Mouse (Mus musculus) heart, embryonic 16.5 days (tissue): ENCODE measurements around the gene Stx18. TPM values are rescaled to one million over a fixed set of nuclear protein-coding genes. Genes with fewer than 3 reads are reported as not detected.

Experiments used
- ATAC-seq: fragments of 200-750 bp; cut with Nextera tagmentation; replicated peaks from 2 replicates; pipeline ENCODE4 v1.8.0; 2017; ENCODE audit warnings: moderate number of reproducible peaks; ENCODE audit not compliant: insufficient read depth, low FRiP score; ENCODE audit errors: extremely low read depth
- H3K27ac ChIP-seq: fragments of 300-500 bp; sonication (generic); 2 replicates; pipeline ENCODE4 v1.5.1; 2014; ENCODE audit warnings: mild to moderate bottlenecking, low read length, control low read depth, moderate library complexity
- H3K27me3 ChIP-seq: fragments of 300-500 bp; sonication (generic); 2 replicates; pipeline ENCODE4 v1.6.1; 2014; ENCODE audit warnings: low read length, mixed read lengths; ENCODE audit not compliant: control insufficient read depth, insufficient read depth
- H3K36me3 ChIP-seq: fragments of 300-500 bp; sonication (generic); 2 replicates; pipeline ENCODE4 v1.6.1; 2014; ENCODE audit not compliant: control insufficient read depth, insufficient read depth
- H3K4me1 ChIP-seq: fragments of 300-500 bp; sonication (generic); 2 replicates; pipeline ENCODE4 v1.6.1; 2014; ENCODE audit warnings: low read length, mixed read lengths; ENCODE audit not compliant: control insufficient read depth, insufficient read depth
- H3K4me2 ChIP-seq: fragments of 300-500 bp; sonication (generic); 2 replicates; pipeline ENCODE4 v1.6.1; 2014; ENCODE audit warnings: low read depth, mild to moderate bottlenecking, control low read depth, low read length
- H3K4me3 ChIP-seq: fragments of 300-500 bp; sonication (generic); 2 replicates; pipeline ENCODE4 v1.5.1; 2014; ENCODE audit warnings: mild to moderate bottlenecking, control low read depth, low read length
- H3K9ac ChIP-seq: fragments of 300-500 bp; sonication (generic); 2 replicates; pipeline ENCODE4 v1.6.1; 2014; ENCODE audit warnings: low read length, control low read depth
- H3K9me3 ChIP-seq: fragments of 300-500 bp; sonication (generic); replicated peaks from 2 replicates; pipeline ENCODE4 v1.6.1; 2016; ENCODE audit warnings: low read length; ENCODE audit not compliant: control insufficient read depth
- WGBS: fragments of 180-500 bp; shearing (Covaris S2); extraction: QIAGEN DNeasy Blood & Tissue Kit; methylation state at CpG from one replicate; pipeline ENCODE4 v1.1.7; 2014; 5-methylcytosine and 5-hydroxymethylcytosine counted together
- polyA plus RNA-seq: library from polyadenylated mRNA; unstranded; fragments of >200 nt; fragmentation: Nextera tagmentation; extraction: Ambion mirVana; gene quantifications from 2 replicates; pipeline ENCODE4 v1.2.1, GENCODE M21; 2015

Gene Stx18
- polyA plus RNA-seq: 29.8 and 30.3 TPM in 2 replicates

DNA sequence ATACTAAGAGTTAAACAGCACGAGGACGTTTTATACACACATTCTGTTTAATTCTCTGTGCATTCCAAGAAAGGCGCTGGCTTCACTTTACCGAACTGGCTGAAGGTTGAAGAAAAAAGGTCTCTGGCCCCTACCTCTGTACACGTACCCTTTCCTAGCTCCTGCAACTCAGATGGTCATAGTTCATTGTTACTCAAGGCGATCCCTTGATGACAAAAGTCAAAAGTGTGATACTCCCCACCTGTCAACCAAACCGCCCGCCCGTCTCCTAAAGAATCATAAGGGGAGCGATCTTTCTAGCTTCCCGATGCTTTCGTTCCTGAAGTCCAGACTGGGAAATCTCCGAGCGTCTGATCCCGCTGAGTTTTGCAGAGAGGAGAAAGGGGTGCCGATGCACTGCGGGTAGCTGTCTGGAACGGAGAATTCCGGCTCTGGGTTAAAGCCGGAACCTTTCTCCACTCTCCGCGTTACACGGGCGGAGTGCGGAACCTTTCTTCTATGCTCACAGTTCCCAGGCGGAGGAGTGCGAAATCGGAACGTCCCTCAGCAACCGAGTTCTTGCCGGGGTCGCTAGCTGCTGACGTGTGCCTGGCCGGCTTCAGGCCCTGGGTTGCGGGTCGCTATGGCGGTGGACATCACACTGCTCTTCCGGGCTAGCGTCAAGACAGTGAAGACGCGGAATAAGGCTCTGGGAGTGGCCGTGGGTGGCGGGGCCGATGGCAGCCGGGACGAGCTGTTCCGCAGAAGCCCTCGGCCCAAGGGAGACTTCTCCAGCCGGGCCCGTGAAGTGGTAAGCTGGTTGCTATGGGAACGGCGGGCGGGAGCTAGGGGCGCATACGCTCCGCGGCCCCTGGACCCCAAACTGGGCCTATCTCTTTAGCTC lies at the start of gene Stx18:
Gene Stx18 (plus strand): TSS at position 33 of the 883 bp plus-strand sequence.
- Histone ChIP-seq H3K27ac (peak within 1 kb of the TSS; percentile 73), H3K27me3 (no peaks in the 10 kb centered on the region; the same call in 1 of the 2 replicates), H3K4me1 (peaks cover 8% of the 10 kb centered on the region), H3K4me2 (peak within 1 kb of the TSS; percentile 78), H3K9me3 (no peaks in the 10 kb centered on the region), H3K9ac (peak within 1 kb of the TSS; percentile 96), H3K4me3 (peak within 1 kb of the TSS; percentile 100), H3K36me3 (0 out of 2 replicates have a peak, but pooled peaks cover 4% of the 10 kb centered on the region)
- WGBS: under 1% methylated on average over 57 of the region's 57 CpGs
- ATAC-seq: peak; percentile 96

DNA sequence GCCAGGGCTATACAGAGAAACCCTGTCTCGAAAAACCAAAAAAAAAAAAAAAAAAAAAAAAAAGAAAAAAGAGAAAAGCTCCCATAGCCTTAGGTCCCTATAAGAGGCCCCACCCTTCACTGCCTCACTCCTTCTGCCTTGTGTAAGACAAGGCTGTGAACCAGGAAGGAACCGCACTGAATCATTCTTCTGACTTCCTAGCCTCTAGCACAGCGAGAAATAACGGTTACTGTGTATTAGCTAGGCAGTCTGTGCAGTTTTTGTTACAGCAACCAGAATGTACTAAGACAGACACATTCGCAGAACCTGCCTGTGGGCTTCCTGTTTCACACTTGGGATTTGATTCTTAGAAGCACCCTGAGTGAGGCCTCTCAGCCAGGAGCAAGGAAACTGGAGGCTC lies 46.2 kb upstream of the Stx18 start:
- no peak for ATAC-seq
- H3K27ac ChIP-seq: no peak overlapping the region
- no peaks in the 10 kb centered on the region for H3K36me3 ChIP-seq
- H3K9ac ChIP-seq: no peak overlapping the region
- no peak overlapping the region for H3K4me2 ChIP-seq
- no peaks in the 10 kb centered on the region for H3K27me3 ChIP-seq
- no peak overlapping the region for H3K4me3 ChIP-seq
- H3K9me3 ChIP-seq: no peaks in the 10 kb centered on the region
- 81% methylated on average over 5 of the region's 5 CpGs for WGBS
- no peaks in the 10 kb centered on the region for H3K4me1 ChIP-seq

DNA sequence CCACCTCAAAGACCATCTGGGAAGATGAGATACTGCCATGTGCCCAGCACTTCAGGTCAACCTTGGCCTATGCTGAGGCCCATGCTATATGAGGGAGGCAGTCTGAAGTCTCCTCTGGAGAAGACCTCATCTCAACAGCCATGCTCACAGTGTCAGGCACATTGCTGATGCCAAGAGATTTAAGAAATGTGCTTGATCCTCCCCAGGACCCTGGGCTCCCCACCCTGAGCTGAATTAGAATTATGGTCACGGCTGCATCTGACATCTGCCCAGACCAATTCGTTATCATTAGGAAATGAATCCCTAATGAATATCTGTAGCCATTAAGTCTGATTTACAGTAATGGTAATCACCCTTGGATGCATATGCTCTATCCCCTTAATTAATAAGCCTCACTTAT lies 39.7 kb upstream of the Stx18 start:
- Histone ChIP-seq H3K9ac (no peak overlapping the region), H3K27ac (no peak overlapping the region), H3K27me3 (no peaks in the 10 kb centered on the region; the same call in 1 of the 2 replicates), H3K4me2 (no peak overlapping the region), H3K9me3 (no peaks in the 10 kb centered on the region), H3K4me1 (no peaks in the 10 kb centered on the region), H3K36me3 (no peaks in the 10 kb centered on the region), H3K4me3 (no peak overlapping the region)
- no peak for ATAC-seq
- 68% methylated on average over 2 of the region's 2 CpGs for WGBS

DNA sequence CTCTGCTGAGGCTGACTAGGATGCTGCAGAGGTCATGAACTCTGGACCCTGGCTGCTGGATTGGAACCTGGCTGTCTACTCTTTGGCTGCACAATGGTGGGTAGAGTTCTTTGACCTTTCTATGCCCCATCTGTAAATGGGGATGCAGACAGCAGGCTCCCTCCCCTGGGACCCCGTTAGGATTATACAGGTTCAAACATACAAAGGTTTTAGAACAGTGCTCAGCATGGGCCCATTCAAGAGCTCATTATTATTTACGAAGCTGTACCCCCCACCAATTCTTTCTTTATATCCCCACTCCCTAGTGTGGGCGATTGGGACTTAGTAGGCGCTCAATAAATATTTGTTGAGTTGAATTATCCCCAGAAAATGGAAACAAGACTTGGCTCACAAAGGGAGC lies 36.0 kb upstream of the Stx18 start:
- H3K9ac ChIP-seq: no peak overlapping the region
- H3K4me2 ChIP-seq: no peak overlapping the region
- no peak overlapping the region for H3K4me3 ChIP-seq
- WGBS: 64% methylated on average over 4 of the region's 4 CpGs
- no peaks in the 10 kb centered on the region for H3K9me3 ChIP-seq
- H3K36me3 ChIP-seq: no peaks in the 10 kb centered on the region
- ATAC-seq: no peak
- no peaks in the 10 kb centered on the region for H3K4me1 ChIP-seq
- no peaks in the 10 kb centered on the region; the same call in 1 of the 2 replicates for H3K27me3 ChIP-seq
- H3K27ac ChIP-seq: no peak overlapping the region

DNA sequence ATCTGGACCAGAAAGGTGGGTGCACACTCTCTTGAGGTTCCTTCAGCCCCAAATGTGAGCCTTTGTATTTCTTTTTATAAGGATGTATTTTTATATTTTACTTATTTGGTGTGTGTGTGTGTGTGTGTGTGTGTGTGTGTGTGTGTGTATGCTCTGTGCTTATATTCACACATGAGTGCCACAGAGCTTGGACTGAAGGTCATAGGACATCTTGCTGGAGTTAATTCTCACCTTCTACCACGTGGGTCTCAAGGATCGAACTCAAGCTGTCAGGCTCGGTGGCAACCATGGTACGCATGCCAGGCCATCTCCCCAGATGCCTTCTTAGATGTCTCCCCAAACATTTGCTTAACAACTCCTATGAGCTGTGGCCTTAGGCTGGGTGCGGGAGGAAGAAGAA lies 33.8 kb upstream of the Stx18 start:
- no peak for ATAC-seq
- Histone ChIP-seq H3K9ac (no peak overlapping the region), H3K4me1 (no peaks in the 10 kb centered on the region), H3K9me3 (no peaks in the 10 kb centered on the region), H3K4me3 (no peak overlapping the region), H3K36me3 (no peaks in the 10 kb centered on the region), H3K4me2 (no peak overlapping the region), H3K27ac (no peak overlapping the region), H3K27me3 (no peaks in the 10 kb centered on the region)
- 80% methylated on average over 5 of the region's 5 CpGs for WGBS

DNA sequence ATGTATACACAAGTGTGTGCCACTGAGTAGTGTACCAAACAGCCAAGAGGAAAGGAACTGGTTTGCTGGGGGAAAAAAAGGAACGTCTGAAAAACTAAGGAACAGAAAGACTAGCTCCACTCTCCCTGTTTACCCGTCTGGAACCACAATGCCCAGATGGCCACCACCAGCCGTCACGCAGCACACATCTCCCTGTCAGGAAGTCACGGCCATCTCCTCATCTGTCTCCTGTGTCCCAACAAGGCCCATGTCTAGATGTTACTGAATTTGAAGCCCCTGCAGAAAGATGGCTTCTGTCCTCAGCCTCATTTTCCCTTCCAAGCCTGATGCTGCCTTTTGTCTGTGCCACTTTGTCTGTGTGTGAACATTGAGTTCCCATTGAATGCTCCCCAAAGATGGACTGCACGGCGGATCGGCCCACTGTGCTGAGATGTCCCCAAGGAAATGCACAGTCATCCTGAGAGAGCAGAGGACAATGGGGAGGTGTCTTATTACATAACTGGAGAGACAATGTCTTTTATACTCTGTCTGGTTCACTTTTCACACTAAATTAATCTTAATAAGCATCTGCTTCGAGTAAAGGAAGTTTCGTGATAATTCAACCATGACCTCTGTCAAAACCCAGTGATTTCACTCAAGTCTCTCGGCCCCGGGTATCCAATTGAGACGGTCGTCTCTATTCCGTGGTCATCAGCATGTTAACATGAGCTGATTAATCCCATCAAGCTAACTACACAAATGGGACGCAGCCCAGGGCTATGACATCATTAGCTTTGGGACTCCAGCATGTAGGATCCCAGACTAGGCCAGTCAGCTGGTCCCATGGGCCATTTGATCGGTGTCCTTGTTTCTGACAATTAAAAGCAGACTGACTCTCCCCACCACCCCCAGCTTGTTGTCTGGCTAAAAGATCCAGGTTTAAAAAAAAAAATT lies 31.9 kb upstream of the Stx18 start:
- Histone ChIP-seq H3K27me3 (no peaks in the 10 kb centered on the region), H3K36me3 (no peaks in the 10 kb centered on the region), H3K4me1 (no peaks in the 10 kb centered on the region), H3K4me3 (no peak overlapping the region), H3K9ac (no peak overlapping the region), H3K9me3 (no peaks in the 10 kb centered on the region), H3K27ac (no peak overlapping the region), H3K4me2 (no peak overlapping the region)
- ATAC-seq: no peak
- 75% methylated on average over 17 of the region's 17 CpGs for WGBS

DNA sequence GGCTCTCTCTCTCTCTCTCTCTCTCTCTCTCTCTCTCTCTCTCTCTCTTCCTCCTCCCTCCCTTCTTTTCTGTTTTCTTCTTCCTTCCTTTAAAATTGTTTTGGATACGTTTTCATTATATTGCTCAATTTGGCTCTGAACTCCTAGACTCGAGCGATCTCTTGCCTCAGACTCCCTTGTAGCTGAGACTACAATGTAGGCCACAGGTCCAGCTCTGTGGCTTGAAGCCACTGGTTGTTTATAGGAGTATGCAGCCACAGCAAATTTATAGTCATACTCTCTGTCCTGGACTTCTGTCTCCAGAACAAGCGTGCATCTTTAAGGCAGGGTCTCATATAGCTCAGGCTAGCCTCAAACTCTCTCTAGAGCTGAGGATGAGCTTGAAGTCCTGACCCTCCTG lies 29.5 kb upstream of the Stx18 start:
- Histone ChIP-seq H3K4me1 (no peaks in the 10 kb centered on the region), H3K4me3 (no peak overlapping the region), H3K9me3 (no peaks in the 10 kb centered on the region), H3K27ac (no peak overlapping the region), H3K27me3 (no peaks in the 10 kb centered on the region), H3K4me2 (no peak overlapping the region), H3K9ac (no peak overlapping the region), H3K36me3 (no peaks in the 10 kb centered on the region)
- WGBS: 72% methylated on average over 4 of the region's 4 CpGs
- ATAC-seq: no peak

DNA sequence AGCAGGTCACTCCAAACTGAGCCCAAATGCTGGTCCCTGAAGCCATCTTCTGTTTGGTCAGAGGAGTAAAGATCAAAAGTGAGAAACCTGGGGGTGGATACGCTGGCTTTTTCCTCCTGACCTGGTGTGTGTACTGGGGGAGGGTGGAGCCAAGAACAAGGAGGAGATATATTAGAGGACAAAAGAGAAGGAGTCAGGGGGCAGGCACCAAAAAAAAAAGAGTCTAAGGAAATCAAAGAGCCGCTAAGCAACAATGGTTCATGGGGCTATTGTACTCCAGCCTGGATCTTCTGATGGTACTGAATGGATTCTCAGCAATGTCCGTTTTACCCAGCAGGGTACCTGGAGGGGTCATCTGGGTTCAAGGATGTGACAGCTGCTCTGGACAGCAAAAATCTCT lies 23.6 kb upstream of the Stx18 start:
- Histone ChIP-seq H3K27me3 (no peaks in the 10 kb centered on the region), H3K9ac (no peak overlapping the region), H3K9me3 (no peaks in the 10 kb centered on the region), H3K36me3 (no peaks in the 10 kb centered on the region), H3K4me1 (no peaks in the 10 kb centered on the region), H3K4me3 (no peak overlapping the region), H3K27ac (no peak overlapping the region), H3K4me2 (no peak overlapping the region)
- no peak for ATAC-seq
- WGBS: 53% methylated on average over 3 of the region's 3 CpGs

DNA sequence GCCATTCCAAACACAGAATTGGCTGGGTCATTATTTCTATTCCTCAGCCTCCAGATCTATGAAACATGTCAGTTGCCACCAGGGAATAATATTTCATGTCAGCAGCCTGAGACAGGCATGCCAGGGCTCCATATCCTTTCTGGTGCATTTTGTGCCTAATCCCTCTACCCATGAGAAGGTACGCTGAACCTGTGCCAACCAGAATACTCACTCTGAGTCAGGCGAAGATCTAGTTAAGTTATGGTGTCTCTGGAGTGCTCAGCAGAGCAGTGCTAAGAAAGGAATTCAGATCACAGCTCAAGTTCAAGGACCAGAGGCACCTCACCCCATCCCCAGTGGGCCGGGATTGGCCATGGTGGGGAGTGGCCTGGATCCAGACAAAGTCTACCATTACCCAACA lies 21.6 kb upstream of the Stx18 start:
- Histone ChIP-seq H3K4me1 (no peaks in the 10 kb centered on the region), H3K27ac (no peak overlapping the region), H3K27me3 (no peaks in the 10 kb centered on the region), H3K9me3 (no peaks in the 10 kb centered on the region), H3K9ac (no peak overlapping the region), H3K4me2 (no peak overlapping the region), H3K4me3 (no peak overlapping the region), H3K36me3 (no peaks in the 10 kb centered on the region)
- ATAC-seq: no peak
- 74% methylated on average over 3 of the region's 3 CpGs for WGBS
